Mouse (Mus musculus): ENCODE measurements around the gene Josd1.

DNA sequence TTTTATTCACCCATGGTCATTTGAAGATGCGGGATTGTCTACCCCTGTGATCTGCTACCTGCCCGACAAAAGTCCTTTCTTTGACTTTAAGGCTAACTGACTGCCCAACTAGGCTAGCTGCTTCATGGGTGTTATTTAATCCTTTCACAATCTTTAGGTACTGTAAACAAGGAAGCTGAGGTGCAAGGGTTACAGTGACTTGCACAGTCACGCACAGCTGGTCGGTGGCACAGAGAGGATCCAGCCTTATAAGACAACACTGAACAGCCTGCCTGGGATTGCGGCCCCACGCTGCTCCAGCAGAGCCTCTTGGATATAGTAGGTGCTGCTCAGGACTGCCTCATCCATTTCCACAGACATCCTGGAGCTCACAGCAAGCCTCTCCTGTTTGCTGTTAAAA lies 4.6 kb downstream of the Josd1 start:
- TF ChIP-seq CTCF (IDR thresholded peaks at IDR 0.05; ENCODE audit: extremely low read depth, insufficient read depth, low read length) (no peak), POLR2A (IDR thresholded peaks at IDR 0.05; ENCODE audit: extremely low read depth, insufficient read depth, low read length) (no peak)
